Mouse (Mus musculus) urinary bladder, adult 18-20 months (tissue): Measurements from ENCODE around the gene Asb15.

ENCODE experiments used
- DNase-seq, 2 experiments: peaks; one replicate each; pipeline ENCODE4 v3.0.0; 2022; ENCODE audit warnings: low spot score in 2 of 2, mixed read lengths in 2 of 2

Gene Asb15

DNA sequence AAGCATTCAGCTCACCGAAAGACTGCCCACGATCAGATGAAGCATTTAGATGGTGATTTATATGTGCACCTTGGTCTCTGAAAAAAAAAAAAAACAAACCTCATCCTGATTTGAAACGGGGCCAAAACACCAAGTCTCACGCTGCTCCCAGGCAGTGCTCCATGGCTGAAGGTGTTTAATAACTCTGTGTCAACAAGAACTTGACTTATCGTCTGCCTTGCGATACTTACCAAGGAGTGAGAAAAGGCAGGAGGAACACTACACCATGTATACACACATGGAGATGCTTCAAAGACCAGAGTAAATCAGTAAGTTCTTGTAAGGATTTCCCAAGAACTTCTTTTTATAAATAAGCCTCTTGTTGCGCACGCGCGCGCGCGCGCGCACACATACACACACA is 79.6 kb downstream of the Asb15 start:
- DNase-seq, result no peak

DNA sequence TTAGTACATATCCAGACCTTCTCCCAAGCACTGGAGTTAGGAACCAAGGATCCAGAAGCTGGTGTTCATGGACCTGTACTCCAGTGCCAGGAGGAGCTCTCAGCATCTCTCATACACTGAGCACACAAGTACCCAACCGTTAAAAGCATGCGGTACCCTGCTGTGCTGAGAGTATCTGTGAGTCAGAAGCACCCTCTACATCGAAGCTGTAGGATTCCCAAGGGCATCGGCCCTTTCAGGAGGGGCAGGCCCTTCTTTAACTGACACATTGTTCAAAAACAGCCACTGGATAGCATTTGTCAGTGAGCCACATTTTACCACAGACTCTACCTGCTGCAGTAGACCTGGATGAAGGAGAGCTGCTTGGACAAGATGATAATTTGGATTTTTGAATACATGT is 80.2 kb downstream of the Asb15 start:
- DNase-seq, result no peak

DNA sequence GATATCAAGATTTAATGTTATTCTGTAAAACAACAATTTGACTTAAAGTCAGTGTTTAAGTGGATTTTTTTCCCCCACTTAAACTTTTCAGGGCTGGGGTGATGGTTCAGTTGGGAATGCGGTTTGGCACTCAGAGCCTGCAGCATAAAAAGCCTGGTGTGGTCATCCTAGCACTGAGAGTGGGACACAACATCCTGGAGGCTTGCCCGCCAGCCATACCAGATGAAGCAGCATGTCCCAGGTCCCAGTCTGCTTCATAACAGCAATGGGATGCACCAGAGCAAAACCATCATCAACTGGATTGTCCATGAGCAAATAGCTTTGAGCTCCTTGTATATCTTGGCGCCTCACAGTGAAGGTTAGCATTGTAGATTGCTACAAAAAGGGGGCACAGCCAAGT is 80.7 kb downstream of the Asb15 start:
- DNase-seq, result no peak

DNA sequence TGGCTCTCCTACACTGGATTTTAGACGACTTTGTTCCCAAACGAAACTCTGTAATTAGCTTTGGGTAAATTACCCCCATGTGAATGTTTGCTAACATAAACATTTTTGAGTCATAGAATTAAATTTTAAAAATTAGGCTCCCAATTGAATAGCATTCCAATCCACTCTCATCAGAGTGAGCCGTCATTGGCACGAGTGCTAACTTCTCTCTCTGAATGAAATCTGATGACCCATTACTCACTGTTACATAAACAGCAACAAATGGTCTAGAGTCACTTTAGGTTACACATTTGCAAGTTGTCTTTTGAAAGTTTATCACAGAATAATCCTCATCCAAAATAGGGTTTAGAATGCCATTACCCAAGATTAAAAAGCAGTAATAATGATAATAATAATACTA is 81.6 kb downstream of the Asb15 start:
- DNase-seq, result no peak

DNA sequence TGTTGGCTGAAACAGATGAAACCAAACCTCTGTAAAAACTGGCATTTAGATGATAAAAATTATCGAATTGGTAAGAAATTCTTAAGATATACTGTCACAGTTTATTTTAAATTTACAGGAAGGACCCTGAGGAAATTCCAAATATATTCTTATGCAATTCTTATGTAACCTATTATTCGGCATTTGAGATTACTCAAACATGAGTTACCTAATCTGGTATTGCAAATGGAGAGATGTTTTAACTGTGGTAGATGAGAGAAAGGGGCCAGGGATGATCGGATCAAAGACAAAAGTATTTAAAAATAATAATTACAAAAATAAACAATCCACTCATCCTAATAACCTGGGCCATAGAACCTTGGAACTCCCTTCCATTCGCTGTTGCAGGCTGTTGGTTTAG is 82.4 kb downstream of the Asb15 start:
- no peak for DNase-seq

DNA sequence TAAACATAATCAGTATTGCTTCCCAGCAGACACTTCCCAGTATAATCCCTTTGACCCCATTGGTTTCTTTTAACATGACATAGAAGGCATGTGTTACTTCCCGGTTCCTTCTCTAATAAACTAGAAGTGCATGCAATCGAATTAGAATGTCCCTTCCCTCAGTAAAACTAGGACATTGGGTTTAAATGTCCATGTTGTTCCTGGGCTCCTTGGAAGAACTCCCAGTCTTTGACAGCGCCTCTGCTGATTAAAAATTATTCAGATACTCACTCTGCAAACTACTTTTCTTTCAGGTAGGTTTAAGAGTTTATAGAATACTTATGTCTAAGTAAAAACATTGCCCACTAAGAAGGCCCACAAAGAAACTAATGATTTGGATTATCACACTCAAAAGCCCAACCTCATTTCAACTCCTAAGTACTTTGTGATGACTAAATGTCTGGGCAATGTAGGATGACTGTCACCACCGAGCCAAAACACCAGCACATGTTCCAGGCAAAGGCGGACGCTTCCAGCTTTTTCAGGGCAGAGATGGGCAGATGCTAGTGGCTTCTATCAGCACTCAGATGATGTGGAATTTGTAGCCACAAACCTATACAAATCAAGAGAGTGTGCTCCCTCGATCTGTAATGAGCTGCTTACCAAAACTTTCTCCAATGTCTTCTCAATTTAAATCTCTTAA is 84.3 kb downstream of the Asb15 start:
- no peak for DNase-seq

DNA sequence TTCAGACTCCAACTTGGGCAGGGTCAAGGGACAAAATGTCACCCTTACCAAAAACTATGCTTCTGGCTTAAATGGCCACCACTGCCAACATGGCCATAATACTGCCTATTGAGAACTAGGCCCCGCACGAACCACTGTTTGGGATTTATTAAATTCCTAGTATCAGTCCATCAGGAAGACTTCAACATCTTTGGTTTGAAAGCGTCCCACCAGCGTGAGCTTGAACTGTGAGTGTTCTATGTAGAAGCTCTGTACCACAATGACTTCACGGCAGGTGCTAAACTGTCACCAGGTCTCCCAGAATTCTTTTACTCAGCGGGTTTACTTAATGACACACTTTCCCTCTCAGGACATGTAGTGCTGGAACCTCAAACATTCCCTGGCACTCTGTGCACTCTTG is 85.4 kb downstream of the Asb15 start:
- no peak for DNase-seq

DNA sequence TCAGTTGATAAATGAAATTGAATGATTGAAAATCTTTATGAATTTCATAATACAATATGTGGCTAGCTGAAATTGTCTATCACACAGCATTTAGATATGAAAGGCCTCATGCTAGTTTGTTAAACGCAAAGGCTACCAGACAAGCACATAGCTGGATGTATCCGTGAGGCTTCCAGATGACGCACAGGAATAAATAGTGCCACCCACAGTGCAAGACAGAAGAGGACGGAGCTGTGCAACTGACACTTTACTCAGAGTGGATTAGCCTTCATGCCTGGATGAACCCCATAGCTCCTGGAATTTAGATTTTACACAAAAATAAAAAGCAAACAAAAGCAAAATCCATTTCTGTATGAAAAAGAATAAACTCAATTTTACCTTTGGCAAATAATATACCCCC is 86.0 kb downstream of the Asb15 start:
- DNase-seq, result no peak

DNA sequence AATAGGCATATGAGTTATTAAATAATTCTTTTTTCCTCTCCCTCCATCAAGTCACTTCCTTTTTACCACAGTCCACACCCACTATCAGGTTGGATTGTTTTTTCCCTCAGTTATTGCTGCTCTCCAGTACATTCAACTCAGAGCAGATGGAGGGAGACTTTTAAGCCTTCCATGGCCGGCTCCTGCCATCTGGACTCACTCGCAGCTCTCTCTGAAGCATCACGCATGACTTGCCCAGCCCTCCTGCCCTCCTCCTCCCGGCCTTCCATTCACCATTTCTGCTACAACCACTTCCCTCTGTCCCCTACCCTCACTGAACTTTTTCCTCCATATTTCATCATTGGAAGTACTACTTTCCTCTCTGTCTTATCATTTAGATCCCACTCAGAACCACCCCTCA is 88.8 kb downstream of the Asb15 start:
- DNase-seq, result no peak

DNA sequence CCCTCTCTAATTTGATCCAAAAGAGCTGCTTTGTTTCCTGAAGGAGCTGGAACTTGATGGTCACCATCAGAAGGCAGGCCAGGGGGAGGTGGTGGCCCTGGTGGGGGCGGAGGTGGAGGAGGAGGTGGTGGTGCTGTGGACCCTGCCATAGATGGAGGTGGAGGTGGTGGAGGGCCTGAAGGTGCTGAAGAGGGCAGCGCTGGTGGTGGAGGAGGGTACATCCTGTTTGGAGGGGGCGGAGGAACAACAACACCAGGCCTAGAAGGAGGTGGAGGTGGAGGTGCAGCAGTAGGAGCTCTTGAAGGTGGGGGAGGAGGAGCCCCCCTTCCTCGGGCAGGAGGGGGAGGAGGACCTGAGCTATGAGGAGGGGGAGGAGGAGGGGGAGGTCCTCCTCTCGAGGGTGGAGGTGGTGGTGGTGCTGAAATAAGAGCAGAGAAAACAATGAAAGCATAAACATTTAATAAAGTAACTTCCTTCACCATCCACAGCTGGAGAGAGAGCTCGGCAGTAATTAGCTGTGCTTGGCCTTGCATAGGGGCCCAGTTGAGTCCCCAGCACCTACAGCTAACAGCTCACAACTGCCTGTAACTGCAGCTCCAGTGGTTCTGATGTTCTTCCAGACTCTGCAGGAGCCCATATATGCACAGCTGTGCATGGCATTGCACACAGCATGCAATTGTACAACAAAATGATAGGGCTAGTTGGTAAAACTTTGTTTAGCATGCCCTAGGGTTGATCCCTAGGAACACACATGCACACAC is 91.5 kb downstream of the Asb15 start:
- DNase-seq, result no peak

DNA sequence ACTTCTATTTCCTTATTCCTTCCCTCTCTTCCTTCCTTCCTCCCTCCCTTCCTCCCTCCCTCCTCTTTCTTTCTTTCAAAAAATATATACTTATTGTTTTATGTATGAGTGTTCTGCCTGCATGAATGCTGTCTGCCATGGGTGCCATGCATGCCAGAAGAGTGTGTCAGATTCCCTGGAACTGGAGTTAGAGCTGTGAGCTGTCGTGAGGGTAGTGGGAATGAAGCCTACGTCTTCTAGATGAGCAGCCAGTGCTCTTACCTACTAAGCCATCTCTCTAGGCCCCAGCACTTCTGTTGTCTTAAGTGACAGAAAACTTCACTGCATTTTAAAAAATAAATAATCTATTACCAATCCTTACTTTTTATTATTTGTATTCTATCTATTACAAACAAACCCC is 93.0 kb downstream of the Asb15 start:
- DNase-seq, result no peak

DNA sequence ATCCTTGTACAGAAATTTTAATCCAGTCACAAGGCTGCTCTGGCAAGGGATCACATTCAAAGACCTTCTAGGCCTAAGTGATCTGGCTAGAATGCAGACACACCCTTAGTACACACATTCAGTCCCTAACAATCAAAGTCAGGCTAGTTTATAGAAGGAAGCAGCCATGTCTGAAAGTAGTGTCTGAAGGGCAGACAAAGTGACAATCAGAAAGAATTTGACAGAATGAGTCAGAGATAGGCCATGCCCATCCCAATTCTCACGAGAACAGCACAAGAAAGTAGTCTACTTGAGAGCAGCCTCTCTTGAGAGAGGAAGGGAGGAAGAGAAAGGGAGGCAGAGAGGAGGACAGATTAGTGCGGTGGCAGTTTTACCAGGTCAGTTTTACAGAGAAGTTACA is 94.2 kb downstream of the Asb15 start:
- no peak for DNase-seq
